In genomic region chr9:62421911-62422310, GRCm38 (mm10) we compare ENCODE assay signal across 20 mouse cellular contexts.
DNase-seq lines count a peak whose midpoint lies in the region; ATAC-seq lines count a peak whose summit lies in the region.
"Had no signal": no experiment of that assay in that cellular context is flagged by ENCODE, and none has a peak within 500 bp of the region (broad histone marks: within the 10 kb centered on the region; RNA-seq: fewer than 3 reads in every experiment).

No protein-coding gene starts in this region.

- H3K9ac ChIP-seq in heart, embryonic 15.5 days = no peak overlapping the region
- no peak overlapping the region for H3K9ac ChIP-seq in liver, embryonic 13.5 days
- no peak overlapping the region for H3K9ac ChIP-seq in liver, embryonic 12.5 days
- H3K9ac ChIP-seq: forebrain, postnatal 0 days; midbrain, embryonic 12.5 days; stomach, embryonic 15.5 days had no signal

- H3K4me2 ChIP-seq in heart, embryonic 15.5 days = no peak overlapping the region
- H3K4me2 ChIP-seq in liver, embryonic 13.5 days = peak overlapping the region; percentile 68; the same call in 1 of the 2 replicates
- no peak overlapping the region for H3K4me2 ChIP-seq in liver, embryonic 12.5 days

- no peak overlapping the region for H3K4me3 ChIP-seq in heart, embryonic 15.5 days
- no peak overlapping the region for H3K4me3 ChIP-seq in liver, embryonic 13.5 days (replicated peaks)
- H3K4me3 ChIP-seq in liver, embryonic 12.5 days = no peak overlapping the region
- peak overlapping the region; percentile 66 for H3K4me3 ChIP-seq in brown adipose tissue, adult 24 weeks (ENCODE audit: insufficient read depth, low read depth, low read length)

- H3K27me3 ChIP-seq in heart, embryonic 15.5 days = no peaks in the 10 kb centered on the region
- no peaks in the 10 kb centered on the region for H3K27me3 ChIP-seq in liver, embryonic 13.5 days
- no peaks in the 10 kb centered on the region for H3K27me3 ChIP-seq in liver, embryonic 12.5 days (replicated peaks)
- H3K27me3 ChIP-seq: embryonic facial prominence, embryonic 12.5 days; limb, embryonic 12.5 days; midbrain, embryonic 12.5 days; stomach, embryonic 15.5 days had no signal

- H3K9me3 ChIP-seq in heart, embryonic 15.5 days (replicated peaks) = no peaks in the 10 kb centered on the region
- H3K9me3 ChIP-seq in liver, embryonic 13.5 days (replicated peaks) = peaks cover 3% of the 10 kb centered on the region
- peaks cover 5% of the 10 kb centered on the region; the same call in 1 of the 2 replicates for H3K9me3 ChIP-seq in liver, embryonic 12.5 days (replicated peaks)
- H3K9me3 ChIP-seq: embryonic facial prominence, embryonic 12.5 days; limb, embryonic 12.5 days; midbrain, embryonic 12.5 days; stomach, embryonic 15.5 days had no signal

- peak; percentile 53 for DNase-seq in cerebellum, adult 9-10 months
- no peak for DNase-seq in cerebellum, adult 11 months
- no peak for DNase-seq in heart, postnatal 25 days (ENCODE audit: low spot score)
- DNase-seq in liver, embryonic 13.5 days = no peak
- no peak for DNase-seq in adrenal gland, adult 18-20 months (ENCODE audit: low spot score in 2 of 2)
- DNase-seq: adrenal gland, postnatal 36 days; forebrain, postnatal 0 days; gastrocnemius, postnatal 36 days; kidney, adult 18-20 months; kidney, postnatal 10 days; lung, embryonic 14.5 days; thymus, adult 2 months; thymus, postnatal 4 days had no signal

- peaks cover 30% of the 10 kb centered on the region for H3K4me1 ChIP-seq in heart, embryonic 15.5 days (replicated peaks)
- H3K4me1 ChIP-seq in liver, embryonic 13.5 days (replicated peaks) = peaks cover 26% of the 10 kb centered on the region
- peaks cover 42% of the 10 kb centered on the region for H3K4me1 ChIP-seq in liver, embryonic 12.5 days
- H3K4me1 ChIP-seq in brown adipose tissue, adult 24 weeks (ENCODE audit: control insufficient read depth, insufficient read depth, insufficient read length, low read length) = peaks cover 37% of the 10 kb centered on the region

- H3K36me3 ChIP-seq in heart, embryonic 15.5 days = no peaks in the 10 kb centered on the region
- H3K36me3 ChIP-seq in liver, embryonic 13.5 days = no peaks in the 10 kb centered on the region
- no peaks in the 10 kb centered on the region for H3K36me3 ChIP-seq in liver, embryonic 12.5 days
- H3K36me3 ChIP-seq: limb, embryonic 12.5 days; stomach, embryonic 15.5 days had no signal

- intact Hi-C loops in heart, postnatal 25 days (cut with DNase I) = loop anchor here (2.0 kb wide), 1 partner anchor 131 kb away; no protein-coding TSS in a partner anchor

- 0 out of 2 replicates have a peak overlapping the region, but pooled peaks have one; percentile 79 for H3K27ac ChIP-seq in heart, embryonic 15.5 days
- H3K27ac ChIP-seq in liver, embryonic 13.5 days = no peak overlapping the region; the same call in 1 of the 2 replicates
- H3K27ac ChIP-seq in liver, embryonic 12.5 days = no peak overlapping the region
- H3K27ac ChIP-seq in brown adipose tissue, adult 24 weeks (replicated peaks; ENCODE audit: low read depth, low read length) = peak overlapping the region; percentile 99
- H3K27ac ChIP-seq: embryonic facial prominence, embryonic 12.5 days; limb, embryonic 12.5 days; midbrain, embryonic 12.5 days had no signal

- ATAC-seq in heart, embryonic 15.5 days (replicated peaks; ENCODE audit: insufficient number of reproducible peaks, insufficient read depth, low FRiP score, low read depth) = no peak
- ATAC-seq in liver, embryonic 13.5 days (ENCODE audit: low read depth) = no peak
- ATAC-seq in liver, embryonic 12.5 days = no peak
- ATAC-seq: forebrain, postnatal 0 days had no signal

- 95% methylated on average over 6 of the region's 6 CpGs for WGBS in heart, embryonic 15.5 days
- 79% methylated on average over 6 of the region's 6 CpGs for WGBS in liver, embryonic 13.5 days (ENCODE audit: insufficient replicate concordance)
- WGBS in liver, embryonic 12.5 days (ENCODE audit: insufficient replicate concordance) = 84% methylated on average over 6 of the region's 6 CpGs

Comparison
In these comparisons a context has a peak if more than half of its experiments do, and no peak if none do; other contexts are left out.
1. H3K27ac ChIP-seq: peak in heart, embryonic 15.5 days (single experiment) and brown adipose tissue, adult 24 weeks (single experiment); none in liver, embryonic 13.5 days (single experiment) and liver, embryonic 12.5 days (single experiment).